Mouse (Mus musculus): ENCODE measurements around the gene Ankrd11.

- TF ChIP-seq CTCF (IDR thresholded peaks at IDR 0.05; ENCODE audit: low read depth, low read length) (no peak), POLR2A (IDR thresholded peaks at IDR 0.05; ENCODE audit: borderline replicate concordance, low read depth, low read length) (no peak)
These were observed 50.7 kb downstream of the Ankrd11 start for GRCm38 (mm10) chr8:122991368-122991767.
